Mouse (Mus musculus): Measurements from ENCODE around the gene Zeb2. TPM values are rescaled to one million over a fixed set of nuclear protein-coding genes. Genes with fewer than 3 reads are reported as not detected.

Gene Zeb2
- polyA plus RNA-seq, 1 experiment from 2014 or later: 120 TPM

GRCm38 (mm10) chr2:45109161-45109950, 7.8 kb downstream of the Zeb2 start:
- no peaks in the 10 kb centered on the region for H3K27me3 ChIP-seq (replicated peaks; ENCODE audit: control insufficient read depth, insufficient read depth, low read length)
- ATAC-seq: peak; percentile 29
- 0% methylated on average over 28 of the region's 74 CpGs for WGBS
- H3K9ac ChIP-seq (replicated peaks; ENCODE audit: low read depth, low read length): peak overlapping the region; percentile 90
- H3K36me3 ChIP-seq (ENCODE audit: control insufficient read depth, insufficient read depth): no peaks in the 10 kb centered on the region
- H3K9me3 ChIP-seq (ENCODE audit: control insufficient read depth, low read length): no peaks in the 10 kb centered on the region
- peaks cover 35% of the 10 kb centered on the region for H3K4me1 ChIP-seq (replicated peaks; ENCODE audit: control insufficient read depth, insufficient read depth, low read length)
- peak overlapping the region; percentile 98 for H3K27ac ChIP-seq (ENCODE audit: low read length)
- H3K4me2 ChIP-seq (ENCODE audit: low read length): peak overlapping the region; percentile 71
- peak overlapping the region; percentile 85 for H3K4me3 ChIP-seq (replicated peaks; ENCODE audit: low read length)

DNA sequence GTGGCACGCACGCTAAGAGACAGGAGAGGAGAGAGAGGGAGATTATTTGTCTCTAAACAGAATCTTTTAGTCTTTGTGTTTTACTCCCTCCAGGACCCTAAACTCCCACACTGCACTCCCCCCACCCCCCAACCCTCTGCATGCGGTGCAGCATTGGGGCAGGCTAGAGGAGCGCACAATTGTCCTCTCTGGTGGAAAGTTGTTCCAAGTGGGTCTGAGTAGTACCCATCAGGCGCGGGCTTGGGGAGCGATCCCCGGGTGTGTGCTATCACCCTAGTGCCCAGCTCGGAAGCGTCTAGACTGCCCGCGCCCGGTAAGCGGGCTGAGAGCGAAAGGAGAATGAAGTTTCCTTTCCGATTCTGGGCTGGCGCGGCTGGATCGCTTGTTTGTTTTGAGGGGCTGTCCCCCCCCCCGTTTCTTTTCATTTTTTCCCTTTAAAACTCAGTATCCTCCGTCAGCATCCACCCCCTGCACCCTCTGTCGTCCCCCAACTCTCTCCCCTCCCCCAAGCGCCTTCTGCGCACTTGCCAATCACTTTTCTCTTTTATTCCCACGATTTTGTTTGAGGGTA, 8.6 kb downstream of the Zeb2 start:
- H3K27ac ChIP-seq (ENCODE audit: low read length): peak overlapping the region; percentile 98
- no peaks in the 10 kb centered on the region for H3K27me3 ChIP-seq (replicated peaks; ENCODE audit: control insufficient read depth, insufficient read depth, low read length)
- no peaks in the 10 kb centered on the region for H3K36me3 ChIP-seq (ENCODE audit: control insufficient read depth, insufficient read depth)
- peak; percentile 62 for ATAC-seq
- H3K9me3 ChIP-seq (ENCODE audit: control insufficient read depth, low read length): no peaks in the 10 kb centered on the region
- H3K9ac ChIP-seq (replicated peaks; ENCODE audit: low read depth, low read length): peak overlapping the region; percentile 90
- WGBS: under 1% methylated on average over 25 of the region's 25 CpGs
- peak overlapping the region; percentile 71 for H3K4me2 ChIP-seq (ENCODE audit: low read length)
- peak overlapping the region; percentile 85 for H3K4me3 ChIP-seq (replicated peaks; ENCODE audit: low read length)
- peaks cover 37% of the 10 kb centered on the region for H3K4me1 ChIP-seq (replicated peaks; ENCODE audit: control insufficient read depth, insufficient read depth, low read length)

- H3K4me1 ChIP-seq (replicated peaks; ENCODE audit: control insufficient read depth, insufficient read depth, low read length): peaks cover 44% of the 10 kb centered on the region
- WGBS: 20% methylated on average over 2 of the region's 2 CpGs
These were observed 9.6 kb downstream of the Zeb2 start for GRCm38 (mm10) chr2:45107555-45107954.

GRCm38 (mm10) chr2:45105922-45106851, 11.0 kb downstream of the Zeb2 start:
- peaks cover 56% of the 10 kb centered on the region for H3K4me1 ChIP-seq (replicated peaks; ENCODE audit: control insufficient read depth, insufficient read depth, low read length)
- ATAC-seq: no peak
- peak overlapping the region; percentile 76 for H3K27ac ChIP-seq (ENCODE audit: low read length)
- H3K9ac ChIP-seq (replicated peaks; ENCODE audit: low read depth, low read length): peak overlapping the region; percentile 64
- H3K4me3 ChIP-seq (replicated peaks; ENCODE audit: low read length): peak overlapping the region; percentile 37
- peak overlapping the region; percentile 71 for H3K4me2 ChIP-seq (ENCODE audit: low read length)
- no peaks in the 10 kb centered on the region for H3K27me3 ChIP-seq (replicated peaks; ENCODE audit: control insufficient read depth, insufficient read depth, low read length)
- H3K36me3 ChIP-seq (ENCODE audit: control insufficient read depth, insufficient read depth): no peaks in the 10 kb centered on the region
- 34% methylated on average over 7 of the region's 7 CpGs for WGBS
- H3K9me3 ChIP-seq (ENCODE audit: control insufficient read depth, low read length): no peaks in the 10 kb centered on the region

More at GRCm38 (mm10) chr2:45107555-45107954, 9.6 kb downstream of the Zeb2 start:
- Histone ChIP-seq H3K4me3 (replicated peaks; ENCODE audit: low read length) (peak overlapping the region; percentile 85), H3K36me3 (ENCODE audit: control insufficient read depth, insufficient read depth) (no peaks in the 10 kb centered on the region), H3K9ac (replicated peaks; ENCODE audit: low read depth, low read length) (peak overlapping the region; percentile 90), H3K9me3 (ENCODE audit: control insufficient read depth, low read length) (no peaks in the 10 kb centered on the region), H3K27me3 (replicated peaks; ENCODE audit: control insufficient read depth, insufficient read depth, low read length) (no peaks in the 10 kb centered on the region), H3K4me2 (ENCODE audit: low read length) (peak overlapping the region; percentile 71), H3K27ac (ENCODE audit: low read length) (peak overlapping the region; percentile 98)
- no peak for ATAC-seq

- peaks cover 65% of the 10 kb centered on the region for H3K4me1 ChIP-seq (replicated peaks; ENCODE audit: control insufficient read depth, insufficient read depth, low read length)
- peak overlapping the region; percentile 37 for H3K4me3 ChIP-seq (replicated peaks; ENCODE audit: low read length)
- no peaks in the 10 kb centered on the region for H3K36me3 ChIP-seq (ENCODE audit: control insufficient read depth, insufficient read depth)
- no peaks in the 10 kb centered on the region for H3K27me3 ChIP-seq (replicated peaks; ENCODE audit: control insufficient read depth, insufficient read depth, low read length)
- H3K9ac ChIP-seq (replicated peaks; ENCODE audit: low read depth, low read length): peak overlapping the region; percentile 64
- 29% methylated on average over 6 of the region's 6 CpGs for WGBS
- peak overlapping the region; percentile 71 for H3K4me2 ChIP-seq (ENCODE audit: low read length)
- H3K9me3 ChIP-seq (ENCODE audit: control insufficient read depth, low read length): no peaks in the 10 kb centered on the region
- ATAC-seq: no peak
- peak overlapping the region; percentile 76 for H3K27ac ChIP-seq (ENCODE audit: low read length)
These were observed 11.9 kb downstream of the Zeb2 start for GRCm38 (mm10) chr2:45105281-45105721.

DNA sequence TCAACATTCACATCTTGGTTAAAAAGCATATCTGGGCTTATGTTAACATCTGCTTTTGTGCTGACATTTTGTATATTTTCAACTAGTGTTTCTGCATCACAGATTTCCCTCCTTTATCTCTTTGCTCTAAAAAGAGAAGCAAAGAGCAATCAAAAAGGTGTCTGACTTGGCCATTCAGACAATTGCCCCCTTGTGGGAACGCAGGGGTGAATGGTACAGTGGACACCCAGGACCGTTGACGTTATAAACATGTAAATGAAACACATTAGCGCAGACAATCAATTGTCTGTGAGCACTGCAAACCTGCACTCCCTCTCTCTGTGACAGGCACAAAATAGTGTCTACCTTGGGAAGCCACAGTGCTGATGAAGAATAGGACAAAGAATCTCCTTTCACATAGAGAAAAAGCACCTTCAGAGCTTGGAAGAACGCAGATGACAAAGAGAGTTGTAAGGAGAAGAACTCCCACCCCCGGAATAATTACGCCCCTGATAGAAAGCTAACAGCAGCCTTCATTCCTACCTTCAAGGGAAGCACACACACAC, 12.6 kb downstream of the Zeb2 start:
- Histone ChIP-seq H3K4me1 (replicated peaks; ENCODE audit: control insufficient read depth, insufficient read depth, low read length) (peaks cover 70% of the 10 kb centered on the region), H3K9ac (replicated peaks; ENCODE audit: low read depth, low read length) (peak overlapping the region; percentile 64), H3K27ac (ENCODE audit: low read length) (peak overlapping the region; percentile 76), H3K4me3 (replicated peaks; ENCODE audit: low read length) (peak overlapping the region; percentile 37), H3K36me3 (ENCODE audit: control insufficient read depth, insufficient read depth) (no peaks in the 10 kb centered on the region), H3K9me3 (ENCODE audit: control insufficient read depth, low read length) (no peaks in the 10 kb centered on the region), H3K4me2 (ENCODE audit: low read length) (peak overlapping the region; percentile 71), H3K27me3 (replicated peaks; ENCODE audit: control insufficient read depth, insufficient read depth, low read length) (no peaks in the 10 kb centered on the region)
- ATAC-seq: no peak
- WGBS: 6% methylated on average over 7 of the region's 7 CpGs

GRCm38 (mm10) chr2:45104066-45104465, 13.1 kb downstream of the Zeb2 start:
- peak overlapping the region; percentile 71 for H3K4me2 ChIP-seq (ENCODE audit: low read length)
- peak overlapping the region; percentile 64; the same call in 1 of the 2 replicates for H3K9ac ChIP-seq (replicated peaks; ENCODE audit: low read depth, low read length)
- no peaks in the 10 kb centered on the region for H3K36me3 ChIP-seq (ENCODE audit: control insufficient read depth, insufficient read depth)
- no peak for ATAC-seq
- H3K4me1 ChIP-seq (replicated peaks; ENCODE audit: control insufficient read depth, insufficient read depth, low read length): peaks cover 71% of the 10 kb centered on the region
- no peaks in the 10 kb centered on the region for H3K27me3 ChIP-seq (replicated peaks; ENCODE audit: control insufficient read depth, insufficient read depth, low read length)
- 29% methylated on average over 4 of the region's 4 CpGs for WGBS
- no peaks in the 10 kb centered on the region for H3K9me3 ChIP-seq (ENCODE audit: control insufficient read depth, low read length)
- peak overlapping the region; percentile 76 for H3K27ac ChIP-seq (ENCODE audit: low read length)
- H3K4me3 ChIP-seq (replicated peaks; ENCODE audit: low read length): peak overlapping the region; percentile 37

DNA sequence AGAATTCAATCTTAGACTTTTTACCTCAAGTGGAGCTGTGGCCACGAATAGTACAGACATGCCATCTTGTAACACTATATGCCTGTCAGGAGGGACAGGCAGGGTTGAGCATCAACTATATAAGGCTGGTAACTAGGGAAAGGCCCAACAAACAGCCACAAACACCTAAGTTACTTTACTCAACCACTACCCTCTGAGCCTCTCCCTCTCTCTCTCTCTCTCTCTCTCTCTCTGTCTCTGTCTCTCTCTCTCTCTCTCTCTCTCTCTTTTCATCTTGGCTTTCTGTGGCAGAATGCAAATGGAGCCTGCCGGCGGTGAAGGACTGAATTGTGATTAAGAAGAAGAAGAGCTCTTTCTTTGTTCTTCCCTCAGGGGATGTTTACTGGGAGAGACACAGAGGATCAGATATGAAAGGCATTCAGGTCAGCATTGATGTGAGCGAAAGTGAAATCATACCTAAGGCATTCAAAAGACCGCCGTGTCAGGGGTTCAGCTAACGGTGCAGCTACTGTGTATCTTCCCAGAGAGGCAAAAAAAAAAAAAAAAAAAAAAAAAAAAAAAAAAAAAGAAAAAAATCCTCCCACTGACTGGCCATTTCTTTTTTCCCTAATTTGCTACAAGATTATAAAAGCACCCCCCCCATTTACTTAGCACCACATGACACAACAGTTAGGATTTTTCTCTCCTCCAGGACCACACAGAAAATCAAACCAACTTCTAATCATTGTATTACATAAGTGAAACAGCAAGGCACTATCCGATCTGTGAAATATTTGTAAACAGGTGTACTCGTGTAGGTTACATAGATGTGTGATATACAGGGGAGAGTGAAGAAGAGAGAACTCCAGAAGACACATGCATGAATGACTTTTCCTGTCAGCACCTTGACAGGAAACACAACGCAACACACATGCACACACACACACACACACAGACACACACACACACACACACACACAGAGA, 13.9 kb downstream of the Zeb2 start:
- H3K4me3 ChIP-seq (replicated peaks; ENCODE audit: low read length): peak overlapping the region; percentile 29

More for the DNA sequence above, 13.9 kb downstream of the Zeb2 start:
- no peaks in the 10 kb centered on the region for H3K36me3 ChIP-seq (ENCODE audit: control insufficient read depth, insufficient read depth)
- H3K4me1 ChIP-seq (replicated peaks; ENCODE audit: control insufficient read depth, insufficient read depth, low read length): peaks cover 75% of the 10 kb centered on the region
- H3K9ac ChIP-seq (replicated peaks; ENCODE audit: low read depth, low read length): peak overlapping the region; percentile 52
- no peaks in the 10 kb centered on the region for H3K27me3 ChIP-seq (replicated peaks; ENCODE audit: control insufficient read depth, insufficient read depth, low read length)
- H3K27ac ChIP-seq (ENCODE audit: low read length): peak overlapping the region; percentile 78
- H3K9me3 ChIP-seq (ENCODE audit: control insufficient read depth, low read length): no peaks in the 10 kb centered on the region
- ATAC-seq: peak; percentile 20; the same call in 1 of the 2 replicates
- 15% methylated on average over 10 of the region's 10 CpGs for WGBS
- H3K4me2 ChIP-seq (ENCODE audit: low read length): peak overlapping the region; percentile 71
